Mouse (Mus musculus) heart, embryonic 10.5 days (tissue): ENCODE measurements at regions not wholly inside any gene's neighbourhood (a gene's known extent, or its start where the extent isn't known, plus 50 kb on each side); places are given as distances from the start of the nearest gene placed in this dataset.

ENCODE experiments used
- DNase-seq: peaks from one replicate; pipeline ENCODE4 v3.0.0-alpha.2; 2017; ENCODE audit warnings: low spot score
- H3K27ac ChIP-seq: fragments of 300-500 bp; sonication (generic); 2 replicates; pipeline ENCODE4 v1.5.1; 2016; ENCODE audit warnings: mild to moderate bottlenecking
- H3K27me3 ChIP-seq: fragments of 300-500 bp; sonication (generic); 2 replicates; pipeline ENCODE4 v1.6.1; 2016; ENCODE audit warnings: mild to moderate bottlenecking; ENCODE audit not compliant: poor library complexity, insufficient read depth, severe bottlenecking
- H3K36me3 ChIP-seq: fragments of 300-500 bp; sonication (generic); 2 replicates; pipeline ENCODE4 v1.6.1; 2016; ENCODE audit warnings: mild to moderate bottlenecking, moderate library complexity
- H3K4me1 ChIP-seq: fragments of 300-500 bp; sonication (generic); 2 replicates; pipeline ENCODE4 v1.6.1; 2016; ENCODE audit warnings: mild to moderate bottlenecking
- H3K4me3 ChIP-seq: fragments of 300-500 bp; sonication (generic); 2 replicates; pipeline ENCODE4 v1.5.1; 2016; ENCODE audit warnings: mild to moderate bottlenecking, moderate library complexity
- H3K9me3 ChIP-seq: fragments of 300-500 bp; sonication (generic); 2 replicates; pipeline ENCODE4 v1.6.1; 2016; ENCODE audit warnings: mild to moderate bottlenecking, moderate library complexity
- WGBS: fragments of 180-500 bp; shearing (Covaris S2); methylation state at CpG from one replicate; pipeline ENCODE4 v1.1.7; 2016; 5-methylcytosine and 5-hydroxymethylcytosine counted together

DNA sequence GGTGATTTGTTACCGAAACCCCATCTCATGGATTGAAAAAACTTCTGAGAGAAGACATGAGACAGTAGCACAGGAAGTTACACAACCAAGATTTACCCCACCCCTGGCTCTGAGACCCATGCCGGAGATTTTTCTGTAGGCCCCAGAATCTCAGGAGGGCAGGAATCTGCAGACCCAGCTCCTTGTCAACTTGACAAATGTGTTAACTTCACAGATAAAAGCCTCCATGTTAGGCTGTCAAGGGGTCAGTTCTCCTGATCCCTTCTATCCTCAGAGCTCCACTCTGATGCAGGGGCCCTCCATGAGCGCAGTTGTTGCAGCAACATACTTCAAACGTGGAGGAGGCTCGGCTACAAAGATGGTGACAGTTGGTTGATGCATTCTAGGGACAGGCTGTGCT, 250.5 kb upstream of the Cited2 start:
- H3K27ac ChIP-seq = peak overlapping the region; percentile 70

DNA sequence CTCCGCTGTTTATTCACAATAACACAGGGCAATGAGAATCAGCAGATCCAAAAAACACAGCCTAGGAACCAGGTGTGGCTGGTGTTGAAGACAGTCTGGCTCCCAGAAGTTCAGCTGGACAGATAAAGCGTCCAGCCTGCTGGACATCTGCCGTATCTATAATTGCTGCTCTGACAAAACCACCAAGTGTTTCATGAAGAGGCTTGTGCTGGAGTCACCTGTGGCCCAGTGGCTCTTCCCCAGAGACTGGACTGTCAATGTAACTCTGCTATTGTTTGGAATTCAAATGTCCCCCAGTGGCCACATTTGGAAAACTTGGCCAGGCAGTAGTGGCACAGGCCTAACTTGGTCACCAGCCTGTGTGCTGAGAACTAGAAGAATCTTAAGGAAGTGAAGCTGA, 247.0 kb upstream of the Cited2 start:
- Histone ChIP-seq H3K4me1 (peaks cover 29% of the 10 kb centered on the region), H3K4me3 (no peak overlapping the region), H3K27ac (no peak overlapping the region), H3K9me3 (no peaks in the 10 kb centered on the region), H3K27me3 (no peaks in the 10 kb centered on the region), H3K36me3 (no peaks in the 10 kb centered on the region)
- 76% methylated on average over 3 of the region's 3 CpGs for WGBS
- no peak for DNase-seq

More for the DNA sequence above, 250.5 kb upstream of the Cited2 start:
- no peak overlapping the region; the same call in 1 of the 2 replicates for H3K4me3 ChIP-seq
- no peak for DNase-seq
- no peaks in the 10 kb centered on the region for H3K9me3 ChIP-seq
- peaks cover 17% of the 10 kb centered on the region for H3K4me1 ChIP-seq
- H3K27me3 ChIP-seq = no peaks in the 10 kb centered on the region
- no peaks in the 10 kb centered on the region for H3K36me3 ChIP-seq
- WGBS = 15% methylated on average over 5 of the region's 5 CpGs

DNA sequence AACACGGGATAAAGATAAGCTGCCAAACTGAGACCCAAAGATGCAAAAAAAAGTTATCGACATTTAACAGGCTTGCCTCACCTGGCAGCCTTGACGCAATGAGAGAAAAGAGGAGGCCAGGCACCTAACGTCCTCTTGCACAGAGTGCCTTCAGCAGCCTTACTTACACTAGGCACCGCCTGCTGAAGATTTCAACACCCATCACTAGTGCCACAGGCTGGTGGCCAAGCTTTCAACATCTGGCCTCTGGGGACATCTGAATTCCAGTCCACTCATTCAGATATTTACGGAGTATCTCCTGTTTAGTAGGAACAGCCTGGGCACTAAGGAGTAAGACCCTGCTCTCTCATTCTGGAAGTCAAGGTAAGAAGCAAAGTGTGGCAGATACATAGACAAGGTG, 246.3 kb upstream of the Cited2 start:
- Histone ChIP-seq H3K9me3 (no peaks in the 10 kb centered on the region), H3K4me3 (no peak overlapping the region), H3K36me3 (no peaks in the 10 kb centered on the region), H3K27ac (no peak overlapping the region), H3K27me3 (no peaks in the 10 kb centered on the region), H3K4me1 (peaks cover 29% of the 10 kb centered on the region)
- 65% methylated on average over 6 of the region's 6 CpGs for WGBS
- DNase-seq = no peak

DNA sequence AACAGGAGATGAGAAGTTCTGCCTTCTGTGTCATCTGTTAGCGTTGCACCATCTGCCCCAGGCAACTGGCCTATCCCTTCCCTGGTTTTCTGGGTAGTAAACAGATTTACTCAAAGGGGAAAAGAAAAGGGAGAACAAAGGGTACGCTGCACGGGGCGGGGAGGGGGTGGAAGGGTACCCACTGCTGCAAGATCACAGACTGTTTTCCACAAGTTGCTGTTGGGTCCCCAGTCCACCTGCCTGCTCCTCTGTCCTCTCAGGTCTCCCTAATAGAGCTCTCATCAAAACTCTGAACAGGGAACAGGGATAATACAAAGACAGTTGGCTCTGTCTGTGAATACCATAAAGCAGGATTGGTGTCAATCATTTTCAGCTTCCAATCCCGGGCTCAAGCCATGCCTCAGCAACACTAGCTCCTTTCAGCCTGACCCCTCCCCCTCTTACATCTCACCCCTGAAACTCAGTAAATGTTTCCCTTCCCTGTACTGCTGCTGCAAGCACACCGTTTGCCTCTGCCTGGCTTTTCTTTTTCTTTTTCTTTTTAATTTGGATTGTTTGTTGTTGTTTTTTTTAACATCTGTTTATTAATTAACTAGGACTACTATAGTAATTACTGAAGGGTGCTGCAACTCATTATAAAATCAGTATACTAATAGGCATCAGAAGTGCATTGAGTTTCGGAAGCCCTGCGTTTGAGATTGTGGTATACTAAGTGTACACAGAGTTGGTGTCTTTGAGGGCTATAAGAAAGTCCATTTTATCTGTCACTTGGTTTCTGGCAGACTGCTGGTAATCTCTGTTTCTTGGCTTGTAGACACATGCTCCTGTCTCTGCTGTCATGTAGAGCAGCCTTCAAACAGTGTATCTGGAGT, 244.0 kb upstream of the Cited2 start:
- Histone ChIP-seq H3K27ac (0 out of 2 replicates have a peak overlapping the region, but pooled peaks have one; percentile 30), H3K27me3 (no peaks in the 10 kb centered on the region), H3K4me3 (no peak overlapping the region), H3K9me3 (no peaks in the 10 kb centered on the region), H3K36me3 (no peaks in the 10 kb centered on the region), H3K4me1 (peaks cover 17% of the 10 kb centered on the region)
- no peak for DNase-seq
- WGBS = 36% methylated on average over 8 of the region's 8 CpGs

DNA sequence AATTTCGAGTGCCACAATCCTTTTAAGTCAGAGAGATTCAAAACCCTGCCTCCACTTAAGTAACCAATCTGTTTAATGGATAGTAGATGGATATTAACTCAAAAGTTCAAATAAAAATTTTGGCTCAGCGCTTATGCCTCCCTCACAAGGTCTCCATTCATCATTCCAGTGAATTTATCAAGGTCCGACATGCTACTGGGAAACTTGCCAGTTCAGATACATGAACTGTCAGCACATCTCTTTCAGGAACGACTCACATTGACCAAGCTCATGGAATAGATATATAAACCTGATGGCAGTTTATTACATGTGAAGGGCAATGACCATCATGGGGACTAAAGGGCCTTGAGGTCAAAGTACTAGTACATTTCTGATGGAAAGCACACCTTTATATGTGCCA, 240.3 kb upstream of the Cited2 start:
- H3K27ac ChIP-seq = no peak overlapping the region
- no peaks in the 10 kb centered on the region for H3K9me3 ChIP-seq
- no peak overlapping the region for H3K4me3 ChIP-seq
- H3K4me1 ChIP-seq = peaks cover 12% of the 10 kb centered on the region
- WGBS = 71% methylated on average over 4 of the region's 4 CpGs
- H3K36me3 ChIP-seq = no peaks in the 10 kb centered on the region
- DNase-seq = no peak
- H3K27me3 ChIP-seq = no peaks in the 10 kb centered on the region

DNA sequence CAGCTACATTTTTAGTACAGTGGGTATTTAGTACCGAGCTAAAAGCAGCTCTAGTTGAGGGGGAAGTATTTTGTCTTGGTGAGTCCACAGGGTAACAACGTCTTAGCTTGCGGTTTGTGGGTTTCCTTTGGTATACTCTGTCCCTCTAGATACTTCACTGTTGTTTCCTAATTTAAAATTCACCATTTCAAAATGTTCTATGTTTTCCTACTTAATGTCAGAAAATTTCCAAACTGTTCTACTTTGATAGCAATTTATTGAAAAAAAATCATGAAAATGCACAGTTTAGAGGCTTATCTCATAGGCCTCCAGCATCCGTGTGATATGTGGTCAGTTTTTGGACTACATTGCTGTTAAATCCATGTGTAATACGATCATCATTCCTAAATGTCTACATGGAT, 238.0 kb upstream of the Cited2 start:
- Histone ChIP-seq H3K4me1 (peaks cover under 1% of the 10 kb centered on the region; the same call in 1 of the 2 replicates), H3K36me3 (no peaks in the 10 kb centered on the region), H3K27me3 (no peaks in the 10 kb centered on the region), H3K9me3 (no peaks in the 10 kb centered on the region), H3K4me3 (no peak overlapping the region), H3K27ac (no peak overlapping the region)
- no peak for DNase-seq
- WGBS = 74% methylated on average over 5 of the region's 5 CpGs

DNA sequence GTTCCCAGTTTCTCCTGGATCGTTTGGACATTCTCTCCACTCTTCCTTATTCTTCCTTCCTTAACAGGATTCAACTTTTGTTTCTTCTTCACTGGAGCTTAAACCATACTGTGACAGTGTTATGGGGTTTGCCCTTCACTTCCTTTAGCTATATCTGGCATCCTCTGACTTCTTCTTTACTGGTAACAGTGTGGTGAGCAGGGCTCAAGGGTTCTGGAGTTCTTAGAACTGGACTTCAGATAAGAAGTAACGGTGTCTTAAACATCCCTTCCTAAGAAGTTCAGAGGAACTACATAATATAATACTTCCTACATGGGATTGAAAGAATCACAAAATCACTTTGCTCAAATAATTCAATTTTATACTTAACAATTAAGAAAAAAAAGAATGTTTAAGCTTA, 237.5 kb upstream of the Cited2 start:
- no peaks in the 10 kb centered on the region for H3K27me3 ChIP-seq
- no peaks in the 10 kb centered on the region for H3K4me1 ChIP-seq
- no peak overlapping the region for H3K4me3 ChIP-seq
- no peaks in the 10 kb centered on the region for H3K9me3 ChIP-seq
- no peaks in the 10 kb centered on the region for H3K36me3 ChIP-seq
- WGBS = 80% methylated on average over 2 of the region's 2 CpGs
- H3K27ac ChIP-seq = no peak overlapping the region
- no peak for DNase-seq

DNA sequence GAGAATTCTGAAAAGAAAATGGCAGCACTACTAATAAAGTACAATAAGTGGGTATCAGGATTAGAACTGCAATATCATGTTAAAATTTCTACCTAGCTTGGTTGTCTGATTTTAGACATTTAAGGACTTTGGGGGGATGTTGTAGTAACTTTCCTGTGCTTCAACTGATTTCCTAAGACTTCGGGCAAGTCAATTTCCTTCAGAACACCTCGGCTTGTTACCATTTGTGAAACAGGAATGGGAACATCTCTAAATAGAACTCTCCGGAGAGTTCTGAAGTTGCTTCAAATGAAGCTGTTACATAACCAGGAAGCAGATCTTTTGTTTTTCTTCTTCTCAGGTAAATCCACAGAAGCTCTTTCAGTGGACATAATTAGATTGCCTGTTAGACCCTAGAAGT, 237.0 kb upstream of the Cited2 start:
- H3K4me1 ChIP-seq = no peaks in the 10 kb centered on the region
- H3K27me3 ChIP-seq = no peaks in the 10 kb centered on the region
- WGBS = 83% methylated on average over 3 of the region's 3 CpGs
- H3K9me3 ChIP-seq = no peaks in the 10 kb centered on the region
- H3K36me3 ChIP-seq = no peaks in the 10 kb centered on the region
- H3K4me3 ChIP-seq = no peak overlapping the region
- no peak overlapping the region for H3K27ac ChIP-seq
- no peak for DNase-seq

DNA sequence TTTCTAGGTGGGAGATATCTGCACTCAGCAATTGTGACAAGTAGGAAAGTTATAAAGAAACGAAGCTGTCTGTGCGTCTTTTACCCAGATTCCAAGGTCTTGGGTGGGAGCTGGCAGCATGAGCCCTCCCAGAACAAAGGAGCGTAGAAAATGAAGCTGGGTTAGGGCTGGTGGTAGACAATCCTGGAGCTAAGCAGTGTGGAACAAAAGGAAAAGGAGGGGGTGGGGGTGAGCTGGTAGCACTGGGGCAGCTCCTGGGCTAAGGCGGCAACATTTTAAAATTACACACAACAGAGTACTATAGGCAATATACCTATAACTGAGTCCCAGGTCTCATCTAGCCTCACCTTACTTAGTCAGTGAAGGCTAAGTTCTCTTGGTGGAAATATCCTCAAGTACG, 235.6 kb upstream of the Cited2 start:
- Histone ChIP-seq H3K4me1 (no peaks in the 10 kb centered on the region), H3K4me3 (no peak overlapping the region), H3K9me3 (no peaks in the 10 kb centered on the region), H3K27me3 (no peaks in the 10 kb centered on the region), H3K27ac (no peak overlapping the region), H3K36me3 (no peaks in the 10 kb centered on the region)
- DNase-seq = no peak
- WGBS = 87% methylated on average over 5 of the region's 5 CpGs

DNA sequence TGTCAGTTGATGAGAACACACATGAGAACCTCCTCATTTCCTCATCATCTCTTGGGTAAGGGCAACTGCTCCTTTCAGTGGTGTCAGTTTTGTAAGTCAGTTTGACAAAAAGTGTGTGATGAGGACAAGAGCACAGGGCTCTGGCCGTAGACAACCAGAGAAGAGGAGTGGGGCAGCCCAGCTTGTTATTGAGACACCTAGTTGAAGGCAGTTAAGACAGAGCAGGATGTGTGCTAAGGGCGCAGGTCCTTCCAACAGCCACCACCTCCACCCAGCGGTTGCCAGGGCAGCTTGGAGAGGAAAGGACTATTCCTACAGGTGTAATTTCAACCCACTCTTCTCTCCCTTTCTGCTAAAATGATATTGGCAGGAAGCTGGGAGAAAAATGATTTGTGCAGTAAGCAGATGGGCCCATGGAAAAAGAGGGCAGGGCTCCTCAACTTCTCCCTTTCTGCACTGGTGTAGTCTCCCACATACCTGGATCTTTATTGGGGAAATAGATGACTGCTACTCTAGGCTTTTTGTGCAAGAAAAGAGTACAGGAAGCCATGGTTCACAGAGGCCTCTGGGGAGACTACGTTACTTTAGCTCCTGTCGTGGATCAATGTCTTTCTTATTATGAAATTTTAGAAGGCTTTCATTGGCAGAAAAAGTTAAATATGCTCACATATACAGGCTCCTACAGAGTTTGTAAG, 231.3 kb upstream of the Cited2 start:
- peaks cover 10% of the 10 kb centered on the region for H3K4me1 ChIP-seq
- H3K9me3 ChIP-seq = no peaks in the 10 kb centered on the region
- no peak overlapping the region for H3K27ac ChIP-seq
- WGBS = 89% methylated on average over 5 of the region's 5 CpGs
- H3K4me3 ChIP-seq = no peak overlapping the region
- H3K27me3 ChIP-seq = no peaks in the 10 kb centered on the region
- no peak for DNase-seq
- H3K36me3 ChIP-seq = no peaks in the 10 kb centered on the region

DNA sequence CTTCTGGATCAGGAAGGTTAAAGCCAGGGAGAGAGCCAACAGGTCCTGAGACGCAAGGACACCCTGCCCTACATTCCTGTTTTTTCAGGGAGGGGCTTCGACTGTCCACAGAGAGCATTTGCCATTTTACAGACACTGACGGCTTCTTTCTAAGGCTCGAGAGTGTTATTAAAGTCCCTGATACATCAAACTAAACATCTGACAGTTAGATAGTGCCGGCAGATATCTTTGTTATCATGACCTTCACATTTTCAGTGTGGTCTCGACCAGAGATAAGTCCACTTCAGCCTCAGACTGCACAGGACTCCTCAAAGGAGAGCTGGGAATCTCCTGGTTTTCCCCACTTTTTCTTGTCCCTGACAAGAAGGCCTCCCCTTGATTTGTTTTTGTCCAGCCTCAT, 229.9 kb upstream of the Cited2 start:
- peak overlapping the region; percentile 39; the same call in 1 of the 2 replicates for H3K27ac ChIP-seq
- H3K27me3 ChIP-seq = no peaks in the 10 kb centered on the region
- H3K4me3 ChIP-seq = no peak overlapping the region
- H3K4me1 ChIP-seq = peaks cover 10% of the 10 kb centered on the region
- no peaks in the 10 kb centered on the region for H3K9me3 ChIP-seq
- DNase-seq = no peak
- 34% methylated on average over 6 of the region's 6 CpGs for WGBS
- H3K36me3 ChIP-seq = no peaks in the 10 kb centered on the region

DNA sequence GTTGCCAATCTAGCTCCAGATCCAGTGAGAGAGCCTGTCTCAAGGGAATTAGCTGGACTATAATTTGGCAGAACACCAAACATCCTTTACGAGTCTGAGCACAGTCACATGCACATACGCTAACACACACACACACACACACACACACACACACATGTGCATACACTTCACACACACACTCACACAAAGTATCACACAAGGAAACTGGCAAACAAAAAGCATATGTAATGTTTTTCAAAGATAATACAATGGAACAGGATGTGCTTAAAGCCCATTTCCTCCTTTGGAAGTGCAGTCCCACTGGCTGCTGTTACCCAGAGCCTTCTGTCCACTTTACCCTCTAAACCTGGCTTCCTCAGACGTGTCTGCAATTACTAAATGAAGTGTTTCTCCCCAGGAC, 226.2 kb upstream of the Cited2 start:
- Histone ChIP-seq H3K9me3 (peaks cover 2% of the 10 kb centered on the region; the same call in 1 of the 2 replicates), H3K27me3 (no peaks in the 10 kb centered on the region), H3K36me3 (0 out of 2 replicates have a peak, but pooled peaks cover 1% of the 10 kb centered on the region), H3K27ac (no peak overlapping the region), H3K4me1 (peaks cover 10% of the 10 kb centered on the region), H3K4me3 (no peak overlapping the region)
- no peak for DNase-seq
- 65% methylated on average over 3 of the region's 3 CpGs for WGBS

DNA sequence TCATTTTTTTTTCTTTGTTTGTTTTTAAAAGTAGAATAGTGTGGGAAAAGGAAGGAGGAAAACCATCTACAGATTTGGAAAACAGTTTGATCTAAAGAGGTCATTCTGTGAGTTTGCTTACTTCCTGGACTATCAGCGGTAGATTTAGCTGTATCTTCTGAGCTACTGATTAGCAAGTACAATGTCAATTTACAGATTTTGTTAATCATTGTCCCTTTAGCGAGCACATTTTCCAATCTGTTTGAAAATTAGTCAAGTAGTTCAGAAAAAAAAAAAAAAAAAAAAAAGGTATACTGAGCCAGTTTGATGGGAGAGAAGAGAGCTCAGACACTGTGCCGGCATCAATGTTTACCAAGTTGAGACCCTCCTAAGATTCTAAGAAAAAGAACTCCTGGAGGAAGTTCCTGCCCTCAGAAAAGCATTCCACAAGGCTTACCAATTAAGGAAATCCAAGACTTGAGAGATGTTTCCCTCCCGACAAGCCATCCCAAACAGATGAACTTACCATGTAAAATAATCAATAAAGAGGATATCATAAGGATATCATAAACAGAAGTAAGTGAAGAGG, 212.3 kb upstream of the Cited2 start:
- no peak for DNase-seq
- 63% methylated on average over 4 of the region's 4 CpGs for WGBS
- Histone ChIP-seq H3K27ac (no peak overlapping the region), H3K27me3 (no peaks in the 10 kb centered on the region), H3K9me3 (peaks cover 3% of the 10 kb centered on the region; the same call in 1 of the 2 replicates), H3K4me3 (no peak overlapping the region), H3K4me1 (peaks cover 6% of the 10 kb centered on the region; the same call in 1 of the 2 replicates), H3K36me3 (peaks cover 4% of the 10 kb centered on the region; the same call in 1 of the 2 replicates)
